Mouse (Mus musculus) ES-Bruce4 (cell line): ENCODE measurements around the gene Myo18b.

ENCODE experiments used
- CTCF ChIP-seq: IDR thresholded peaks from one replicate; pipeline ENCODE4 v1.8.1; 2011; ENCODE audit warnings: low read depth, low read length
- EP300 ChIP-seq: IDR thresholded peaks from 2 replicates; pipeline ENCODE4 v1.6.1; 2011; ENCODE audit warnings: low read depth, low read length; ENCODE audit not compliant: insufficient read depth
- POLR2A ChIP-seq: IDR thresholded peaks from one replicate; pipeline ENCODE4 v1.8.1; 2011; ENCODE audit warnings: low read length; ENCODE audit not compliant: insufficient read depth

DNA sequence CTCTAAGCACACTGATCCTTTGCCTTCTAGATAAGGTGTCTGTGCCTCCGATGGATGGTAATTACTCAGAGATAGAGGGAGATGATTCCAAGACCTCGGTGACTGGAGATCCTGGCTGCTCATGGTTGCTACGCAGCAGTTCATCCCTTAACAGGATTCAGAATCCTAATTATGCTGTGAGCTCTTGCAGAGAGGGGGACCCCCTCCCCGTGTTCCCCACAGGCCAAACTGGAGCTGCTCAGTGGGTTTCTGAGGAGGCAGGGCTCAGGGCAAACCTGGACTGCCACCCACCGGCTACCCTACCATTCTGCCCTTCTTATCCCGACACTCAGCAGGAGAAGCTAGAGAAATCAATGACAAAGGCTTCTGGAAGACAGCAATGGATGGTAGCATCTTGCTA lies 54.3 kb downstream of the Myo18b start:
- no peak for TF ChIP-seq POLR2A
- no peak for TF ChIP-seq CTCF
- no peak for TF ChIP-seq EP300
